Mouse (Mus musculus) hindbrain, embryonic 13.5 days (tissue): ENCODE measurements around the gene Arsk. TPM values are rescaled to one million over a fixed set of nuclear protein-coding genes. Genes with fewer than 3 reads are reported as not detected.

Experiments used
- ATAC-seq: fragments of 200-750 bp; cut with Nextera tagmentation; 2 replicates; pipeline ENCODE4 v1.8.0; 2017; ENCODE audit warnings: moderate TSS enrichment; ENCODE audit not compliant: low FRiP score
- H3K27ac ChIP-seq: fragments of 300-500 bp; sonication (generic); 2 replicates; pipeline ENCODE4 v1.5.1; 2015; ENCODE audit warnings: inconsistent platforms, mild to moderate bottlenecking, moderate library complexity
- H3K27me3 ChIP-seq: fragments of 300-500 bp; sonication (generic); 2 replicates; pipeline ENCODE4 v1.6.1; 2015; ENCODE audit warnings: mild to moderate bottlenecking, inconsistent platforms
- H3K36me3 ChIP-seq: fragments of 300-500 bp; sonication (generic); 2 replicates; pipeline ENCODE4 v1.6.1; 2015; ENCODE audit warnings: mild to moderate bottlenecking, inconsistent platforms
- H3K4me1 ChIP-seq: fragments of 300-500 bp; sonication (generic); replicated peaks from 2 replicates; pipeline ENCODE4 v1.6.1; 2015; ENCODE audit warnings: inconsistent platforms
- H3K4me2 ChIP-seq: fragments of 300-500 bp; sonication (generic); 2 replicates; pipeline ENCODE4 v1.6.1; 2015; ENCODE audit warnings: inconsistent platforms, mild to moderate bottlenecking, moderate library complexity
- H3K4me3 ChIP-seq: fragments of 300-500 bp; sonication (generic); 2 replicates; pipeline ENCODE4 v1.5.1; 2015; ENCODE audit warnings: mild to moderate bottlenecking, inconsistent platforms
- H3K9ac ChIP-seq: fragments of 300-500 bp; sonication (generic); 2 replicates; pipeline ENCODE4 v1.6.1; 2015; ENCODE audit warnings: mild to moderate bottlenecking, inconsistent platforms
- H3K9me3 ChIP-seq: fragments of 300-500 bp; sonication (generic); 2 replicates; pipeline ENCODE4 v1.6.1; 2016; ENCODE audit warnings: inconsistent platforms
- WGBS: fragments of 180-500 bp; shearing (Covaris S2); methylation state at CpG from one replicate; pipeline ENCODE4 v1.1.7; 2015; 5-methylcytosine and 5-hydroxymethylcytosine counted together
- polyA plus RNA-seq: library from polyadenylated mRNA; unstranded; fragments of >200 nt; fragmentation: Nextera tagmentation; extraction: Ambion mirVana; gene quantifications from 2 replicates; pipeline ENCODE4 v1.2.1, GENCODE M21; 2015

Arsk gene
- polyA plus RNA-seq, 1 experiment from 2014 or later = 4.7 TPM

DNA sequence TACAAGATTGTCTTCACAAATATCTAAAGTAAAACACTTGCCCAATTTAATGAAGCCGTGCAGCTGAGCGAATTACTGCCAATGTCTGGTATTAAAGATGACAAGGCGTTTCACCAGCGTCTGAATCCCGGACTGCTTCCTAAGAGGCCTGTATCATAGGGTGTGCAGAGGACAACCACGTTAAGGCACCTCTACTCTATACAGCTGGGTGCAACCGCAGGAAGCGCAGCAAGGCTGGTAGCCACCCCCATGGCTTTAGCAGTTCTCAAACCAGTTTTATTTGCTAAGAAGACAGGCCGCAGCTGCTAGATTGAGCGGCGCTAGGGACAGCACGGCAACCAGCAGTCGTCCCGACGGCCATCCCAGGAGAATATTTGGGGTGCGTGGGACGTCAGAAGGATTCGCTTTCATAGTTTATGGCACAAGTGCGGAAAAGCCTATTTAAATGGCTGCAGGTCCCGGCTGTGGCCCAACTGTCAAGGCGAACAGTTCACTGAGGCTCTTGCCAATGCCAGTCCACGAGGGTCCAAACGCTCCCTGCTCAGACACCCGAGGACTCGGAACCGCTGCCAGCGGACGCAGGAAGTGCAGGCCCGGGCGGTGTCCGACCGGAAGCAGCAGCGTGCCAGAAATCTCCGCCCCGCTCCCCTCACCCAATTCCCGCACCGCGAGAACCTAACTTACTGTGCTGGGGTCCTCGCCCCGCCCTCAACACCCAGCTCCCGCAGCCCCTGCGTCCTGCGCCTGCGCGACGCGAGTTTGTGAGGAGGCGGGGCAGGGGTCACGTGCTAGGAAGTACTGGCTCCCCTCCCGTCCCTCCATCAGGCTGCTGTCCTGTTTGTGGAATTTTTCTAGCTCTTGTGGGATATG lies 80.3 kb downstream of the Arsk start, which contains the start of gene Rfesd:
Rfesd (minus strand) TSS at position 746 of the 870 bp plus-strand sequence.
- Histone ChIP-seq H3K9ac (peak within 1 kb of the TSS; percentile 89), H3K4me3 (peak within 1 kb of the TSS; percentile 70), H3K36me3 (no peaks in the 10 kb centered on the region; the same call in 1 of the 2 replicates), H3K4me1 (peaks cover 19% of the 10 kb centered on the region), H3K27ac (peak within 1 kb of the TSS; percentile 96), H3K9me3 (no peaks in the 10 kb centered on the region), H3K4me2 (peak within 1 kb of the TSS; percentile 69), H3K27me3 (peaks cover 3% of the 10 kb centered on the region; the same call in 1 of the 2 replicates)
- 2% methylated on average over 50 of the region's 50 CpGs for WGBS
- peak; percentile 100 for ATAC-seq

GRCm38 (mm10) chr13:76017465-76017864 lies 81.0 kb downstream of the Arsk start:
- H3K27ac ChIP-seq = peak overlapping the region; percentile 96
- H3K4me3 ChIP-seq = peak overlapping the region; percentile 70
- 77% methylated on average over 4 of the region's 4 CpGs for WGBS
- peak overlapping the region; percentile 89 for H3K9ac ChIP-seq
- H3K27me3 ChIP-seq = no peaks in the 10 kb centered on the region
- H3K4me1 ChIP-seq = peaks cover 19% of the 10 kb centered on the region
- peak overlapping the region; percentile 69 for H3K4me2 ChIP-seq
- no peak for ATAC-seq
- no peaks in the 10 kb centered on the region for H3K9me3 ChIP-seq
- H3K36me3 ChIP-seq = no peaks in the 10 kb centered on the region; the same call in 1 of the 2 replicates

- H3K9ac ChIP-seq = no peak overlapping the region
- H3K9me3 ChIP-seq = no peaks in the 10 kb centered on the region
- no peak overlapping the region for H3K4me3 ChIP-seq
- no peak overlapping the region for H3K4me2 ChIP-seq
- no peak overlapping the region for H3K27ac ChIP-seq
- H3K36me3 ChIP-seq = no peaks in the 10 kb centered on the region; the same call in 1 of the 2 replicates
- ATAC-seq = no peak
- H3K4me1 ChIP-seq = peaks cover 19% of the 10 kb centered on the region
- H3K27me3 ChIP-seq = no peaks in the 10 kb centered on the region
- WGBS = 86% methylated on average over 2 of the region's 2 CpGs
Measured at GRCm38 (mm10) chr13:76014511-76014910, 83.9 kb downstream of the Arsk start.

Other genes starting within 250 kb of the Arsk start
- gene Rhobtb3, start 154.7 kb downstream of the Arsk start, polyA plus RNA-seq = 23.7 and 25.7 TPM in 2 replicates
- gene Spata9, start 131.5 kb downstream of the Arsk start, polyA plus RNA-seq = 2.4 and 2.7 TPM in 2 replicates
- gene Rfesd, start 79.9 kb downstream of the Arsk start, polyA plus RNA-seq = 18.5 and 18.7 TPM in 2 replicates
- gene Gpr150, start 41.7 kb downstream of the Arsk start, polyA plus RNA-seq = 1.8 and 1.9 TPM in 2 replicates
- 9.0 and 10.0 TPM in 2 replicates for gene Ttc37, start 74 bp upstream of the Arsk start, polyA plus RNA-seq
- gene Fam81b, start 206.4 kb upstream of the Arsk start, polyA plus RNA-seq = 0.58 and 3.1 TPM in 2 replicates